Mouse (Mus musculus) lung, embryonic 16.5 days (tissue): ENCODE measurements around the gene Galnt10. TPM values are rescaled to one million over a fixed set of nuclear protein-coding genes. Genes with fewer than 3 reads are reported as not detected.
A peak's percentile ranks its signal among the peaks of the same experiment; 100 is the strongest.
"Not testable (repeated sequence)": the region's sequence is repeated elsewhere in the genome, so short reads cannot be mapped to it uniquely, and the experiment has no call there.

Source experiments
- ATAC-seq: fragments of 200-750 bp; cut with Nextera tagmentation; 2 replicates; pipeline ENCODE4 v1.8.0; 2017; ENCODE audit warnings: low read depth, mild to moderate bottlenecking, moderate library complexity
- H3K27ac ChIP-seq: fragments of 300-500 bp; sonication (generic); 2 replicates; pipeline ENCODE4 v1.5.1; 2014; ENCODE audit warnings: mild to moderate bottlenecking, control low read depth, low read length
- H3K27me3 ChIP-seq: fragments of 300-500 bp; sonication (generic); 2 replicates; pipeline ENCODE4 v1.6.1; 2014; ENCODE audit warnings: low read depth, low read length, mixed read lengths; ENCODE audit not compliant: control insufficient read depth, insufficient read depth
- H3K36me3 ChIP-seq: fragments of 300-500 bp; sonication (generic); 2 replicates; pipeline ENCODE4 v1.6.1; 2014; ENCODE audit warnings: low read length; ENCODE audit not compliant: control insufficient read depth, insufficient read depth
- H3K4me1 ChIP-seq: fragments of 300-500 bp; sonication (generic); replicated peaks from 2 replicates; pipeline ENCODE4 v1.6.1; 2014; ENCODE audit warnings: low read length, mixed read lengths; ENCODE audit not compliant: control insufficient read depth, insufficient read depth
- H3K4me2 ChIP-seq: fragments of 300-500 bp; sonication (generic); 2 replicates; pipeline ENCODE4 v1.6.1; 2014; ENCODE audit warnings: low read depth, low read length, control low read depth
- H3K4me3 ChIP-seq: fragments of 300-500 bp; sonication (generic); 2 replicates; pipeline ENCODE4 v1.5.1; 2014; ENCODE audit warnings: mild to moderate bottlenecking, low read length, control low read depth
- H3K9ac ChIP-seq: fragments of 300-500 bp; sonication (generic); 2 replicates; pipeline ENCODE4 v1.6.1; 2014; ENCODE audit warnings: low read length, control low read depth
- H3K9me3 ChIP-seq: fragments of 300-500 bp; sonication (generic); 2 replicates; pipeline ENCODE4 v1.6.1; 2016; ENCODE audit warnings: low read length; ENCODE audit not compliant: control insufficient read depth
- WGBS: fragments of 180-500 bp; shearing (Covaris S2); extraction: QIAGEN DNeasy Blood & Tissue Kit; methylation state at CpG from one replicate; pipeline ENCODE4 v1.1.7; 2014; 5-methylcytosine and 5-hydroxymethylcytosine counted together
- polyA plus RNA-seq: library from polyadenylated mRNA; unstranded; fragments of >200 nt; fragmentation: Nextera tagmentation; extraction: Ambion mirVana; gene quantifications from 2 replicates; pipeline ENCODE4 v1.2.1, GENCODE M21; 2015

Galnt10 gene
- polyA plus RNA-seq, 1 experiment from 2014 or later, result 12.8 TPM

DNA sequence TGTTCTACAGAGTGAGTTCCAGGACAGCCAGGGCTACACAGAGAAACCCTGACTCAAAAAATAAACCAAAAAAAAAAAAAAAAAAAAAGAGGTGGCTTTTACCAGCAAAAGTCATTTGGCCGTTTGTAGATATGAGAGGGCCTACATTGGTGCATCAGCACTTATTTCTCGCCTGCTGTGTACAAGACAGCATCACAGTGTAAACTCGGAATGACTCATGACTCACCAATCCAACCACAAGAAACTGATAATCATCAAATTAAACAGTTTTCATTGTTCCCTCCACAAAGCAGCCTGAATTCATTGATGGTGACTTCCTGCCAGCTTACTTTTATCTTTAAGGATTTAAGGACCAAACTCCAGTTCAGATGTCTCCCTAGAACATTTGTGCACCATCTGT lies 159.8 kb downstream of the Galnt10 start:
- Histone ChIP-seq H3K9me3 (no peaks in the 10 kb centered on the region), H3K27ac (no peak overlapping the region), H3K36me3 (peaks cover 11% of the 10 kb centered on the region), H3K4me1 (peaks cover 17% of the 10 kb centered on the region), H3K27me3 (no peaks in the 10 kb centered on the region), H3K4me3 (no peak overlapping the region), H3K9ac (no peak overlapping the region), H3K4me2 (no peak overlapping the region)
- no peak for ATAC-seq
- WGBS, result 80% methylated on average over 3 of the region's 3 CpGs

DNA sequence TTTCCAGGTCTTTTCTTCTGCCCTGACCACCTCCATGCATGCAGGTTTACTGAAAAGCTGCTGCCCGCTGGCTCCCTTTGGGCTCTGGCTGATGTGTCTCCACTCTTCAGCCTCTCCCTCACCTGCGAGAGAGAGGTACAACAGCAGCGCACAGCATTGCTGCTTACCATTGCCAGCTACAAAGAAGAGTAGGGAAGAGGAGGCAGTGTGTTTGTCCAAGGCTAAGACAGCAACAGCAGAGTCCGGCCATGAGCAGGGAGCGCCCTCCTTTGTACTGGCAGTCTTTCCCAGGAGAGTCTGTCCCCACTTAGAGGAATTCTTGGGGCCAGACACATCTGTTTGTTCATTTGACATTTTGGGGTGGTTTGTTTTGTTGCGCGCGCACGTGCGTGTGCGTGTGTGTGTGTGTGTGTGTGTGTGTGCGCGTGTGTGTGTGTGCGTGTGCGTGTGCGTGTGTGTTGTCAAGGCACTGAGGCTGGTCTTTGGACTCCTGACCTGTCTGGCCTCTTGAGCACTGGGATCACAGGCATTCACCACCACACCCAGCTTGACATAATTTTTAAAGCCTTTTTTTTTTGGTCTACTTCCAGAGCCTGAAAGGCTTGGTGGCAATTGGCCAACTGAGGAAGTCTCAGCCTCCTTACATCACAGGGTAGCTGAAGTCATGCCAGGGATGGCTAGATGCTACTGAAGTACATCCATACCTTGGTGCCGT lies 163.9 kb downstream of the Galnt10 start:
- H3K27ac ChIP-seq, result no peak overlapping the region
- ATAC-seq, result no peak

DNA sequence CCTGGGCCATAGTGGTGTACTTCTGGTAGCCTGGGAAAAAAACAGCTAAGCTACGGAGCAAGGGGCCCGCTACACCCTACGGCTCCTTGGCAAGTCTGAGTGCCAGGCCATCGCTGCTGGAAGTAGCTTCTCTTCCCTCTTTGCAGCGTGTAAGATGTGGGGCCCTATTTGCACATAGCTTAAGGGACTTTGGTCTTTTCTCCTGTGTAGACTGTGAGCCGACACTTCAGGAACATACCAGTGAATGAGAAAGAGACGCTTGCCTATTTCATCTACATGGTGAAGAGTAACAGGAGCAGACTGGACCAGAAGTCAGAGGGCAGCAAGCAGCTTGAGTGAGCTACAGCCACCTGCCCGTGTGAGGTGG lies 164.5 kb downstream of the Galnt10 start:
- Histone ChIP-seq H3K4me1 (no peaks in the 10 kb centered on the region), H3K27me3 (no peaks in the 10 kb centered on the region), H3K36me3 (peaks cover 26% of the 10 kb centered on the region), H3K4me3 (no peak overlapping the region), H3K9ac (no peak overlapping the region), H3K27ac (no peak overlapping the region), H3K4me2 (no peak overlapping the region), H3K9me3 (no peaks in the 10 kb centered on the region)
- no peak for ATAC-seq
- 84% methylated on average over 8 of the region's 8 CpGs for WGBS

More for the DNA sequence above, 163.9 kb downstream of the Galnt10 start:
- H3K9ac ChIP-seq, result no peak overlapping the region
- no peak overlapping the region for H3K4me2 ChIP-seq
- no peaks in the 10 kb centered on the region for H3K9me3 ChIP-seq
- H3K4me1 ChIP-seq, result no peaks in the 10 kb centered on the region
- no peaks in the 10 kb centered on the region for H3K27me3 ChIP-seq
- 91% methylated on average over 17 of the region's 17 CpGs for WGBS
- H3K36me3 ChIP-seq, result peaks cover 26% of the 10 kb centered on the region
- no peak overlapping the region for H3K4me3 ChIP-seq

DNA sequence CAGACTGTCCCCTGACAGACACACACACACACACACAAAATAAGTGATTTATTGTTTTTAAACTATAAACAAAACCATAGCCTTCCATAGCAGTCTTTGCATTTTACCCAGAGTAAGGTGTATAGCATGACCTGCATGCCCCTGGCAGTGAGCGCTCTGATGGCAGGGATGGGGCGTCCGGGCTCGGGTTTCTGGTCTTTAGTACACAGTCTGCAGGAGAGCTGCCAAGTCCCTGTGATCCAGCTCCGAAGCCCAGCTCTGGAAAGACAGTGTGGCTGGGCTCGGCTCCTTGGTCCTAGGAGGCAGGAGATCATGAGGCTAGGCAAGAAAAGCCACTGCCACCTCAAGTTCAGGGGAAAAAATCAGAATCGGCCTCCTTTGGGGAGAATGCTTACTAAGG lies 165.8 kb downstream of the Galnt10 start:
- no peak for ATAC-seq
- no peaks in the 10 kb centered on the region for H3K27me3 ChIP-seq
- no peaks in the 10 kb centered on the region for H3K4me1 ChIP-seq
- H3K9me3 ChIP-seq, result no peaks in the 10 kb centered on the region
- H3K4me3 ChIP-seq, result no peak overlapping the region
- no peak overlapping the region for H3K9ac ChIP-seq
- 81% methylated on average over 7 of the region's 7 CpGs for WGBS
- H3K27ac ChIP-seq, result no peak overlapping the region
- peaks cover 26% of the 10 kb centered on the region for H3K36me3 ChIP-seq
- H3K4me2 ChIP-seq, result no peak overlapping the region

DNA sequence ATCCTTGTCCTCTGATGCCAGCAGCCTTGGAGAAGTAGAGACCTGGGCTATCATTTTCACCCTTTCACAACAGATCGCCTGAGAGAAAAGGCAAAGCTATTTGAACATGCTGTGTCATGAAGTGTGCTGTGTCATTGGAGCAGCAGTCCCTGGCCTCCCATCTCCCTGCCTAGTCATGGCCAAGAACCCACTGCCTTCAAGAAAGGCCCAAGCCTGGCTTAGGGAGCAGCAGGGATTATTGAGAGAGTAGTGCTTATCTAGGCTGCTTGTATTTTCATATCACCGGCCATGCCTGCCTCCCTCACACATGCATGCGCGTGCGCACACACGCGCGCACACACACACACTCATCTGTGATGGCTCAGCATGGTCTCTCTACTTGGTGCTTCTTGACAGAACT lies 167.0 kb downstream of the Galnt10 start:
- no peak overlapping the region for H3K9ac ChIP-seq
- no peaks in the 10 kb centered on the region for H3K4me1 ChIP-seq
- H3K4me2 ChIP-seq, result no peak overlapping the region
- no peaks in the 10 kb centered on the region for H3K9me3 ChIP-seq
- no peak overlapping the region for H3K4me3 ChIP-seq
- H3K27ac ChIP-seq, result no peak overlapping the region
- no peak for ATAC-seq
- 94% methylated on average over 8 of the region's 8 CpGs for WGBS
- H3K27me3 ChIP-seq, result no peaks in the 10 kb centered on the region
- peaks cover 24% of the 10 kb centered on the region for H3K36me3 ChIP-seq

DNA sequence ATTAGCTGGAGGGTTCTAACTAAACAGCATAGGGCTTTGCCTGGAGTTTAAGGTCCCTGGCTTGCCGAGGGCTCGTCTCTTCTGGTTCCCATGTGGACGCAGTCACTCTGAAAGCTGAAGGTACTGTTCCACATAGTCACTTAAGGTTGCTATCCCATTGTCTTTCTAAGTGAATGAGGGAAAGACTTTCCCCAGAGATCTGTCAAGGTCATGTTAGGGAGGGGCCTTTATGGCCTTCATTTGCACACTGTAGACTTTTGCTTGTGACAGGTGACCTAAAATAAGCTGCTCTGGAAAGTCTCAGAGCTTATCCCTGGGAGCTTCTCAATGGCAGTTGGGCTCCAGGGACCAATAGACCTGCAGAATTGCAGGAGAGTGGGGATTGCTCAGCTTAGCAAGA lies 168.4 kb downstream of the Galnt10 start:
- no peak overlapping the region for H3K9ac ChIP-seq
- no peaks in the 10 kb centered on the region for H3K4me1 ChIP-seq
- ATAC-seq, result no peak
- H3K27me3 ChIP-seq, result no peaks in the 10 kb centered on the region
- WGBS, result 95% methylated on average over 3 of the region's 3 CpGs
- no peak overlapping the region for H3K4me3 ChIP-seq
- H3K4me2 ChIP-seq, result no peak overlapping the region
- H3K9me3 ChIP-seq, result no peaks in the 10 kb centered on the region
- peaks cover 19% of the 10 kb centered on the region for H3K36me3 ChIP-seq
- no peak overlapping the region for H3K27ac ChIP-seq

DNA sequence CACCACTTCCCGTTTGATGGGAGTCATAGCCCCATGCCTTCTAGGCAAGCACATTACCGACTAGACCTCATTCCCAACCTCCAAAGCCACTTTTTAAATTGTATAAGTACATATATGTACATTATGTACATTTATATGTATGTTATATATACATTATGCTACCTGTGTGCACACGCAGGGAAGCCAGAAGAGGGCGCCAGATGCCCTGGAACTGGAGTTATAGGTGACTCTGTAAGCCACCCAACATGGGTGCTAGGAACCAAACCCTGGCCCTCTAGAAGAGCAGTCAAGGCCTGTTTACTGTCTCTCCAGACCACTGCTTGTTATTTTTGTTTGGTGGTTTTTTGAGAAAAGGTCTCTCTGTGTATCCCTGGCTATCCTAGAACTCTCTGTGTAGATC lies 172.9 kb downstream of the Galnt10 start:
- Histone ChIP-seq H3K27ac (no peak overlapping the region), H3K27me3 (no peaks in the 10 kb centered on the region), H3K4me1 (no peaks in the 10 kb centered on the region), H3K9me3 (no peaks in the 10 kb centered on the region), H3K4me3 (no peak overlapping the region), H3K4me2 (no peak overlapping the region), H3K36me3 (no peaks in the 10 kb centered on the region), H3K9ac (no peak overlapping the region)
- ATAC-seq, result no peak
- 88% methylated on average over 4 of the region's 4 CpGs for WGBS

DNA sequence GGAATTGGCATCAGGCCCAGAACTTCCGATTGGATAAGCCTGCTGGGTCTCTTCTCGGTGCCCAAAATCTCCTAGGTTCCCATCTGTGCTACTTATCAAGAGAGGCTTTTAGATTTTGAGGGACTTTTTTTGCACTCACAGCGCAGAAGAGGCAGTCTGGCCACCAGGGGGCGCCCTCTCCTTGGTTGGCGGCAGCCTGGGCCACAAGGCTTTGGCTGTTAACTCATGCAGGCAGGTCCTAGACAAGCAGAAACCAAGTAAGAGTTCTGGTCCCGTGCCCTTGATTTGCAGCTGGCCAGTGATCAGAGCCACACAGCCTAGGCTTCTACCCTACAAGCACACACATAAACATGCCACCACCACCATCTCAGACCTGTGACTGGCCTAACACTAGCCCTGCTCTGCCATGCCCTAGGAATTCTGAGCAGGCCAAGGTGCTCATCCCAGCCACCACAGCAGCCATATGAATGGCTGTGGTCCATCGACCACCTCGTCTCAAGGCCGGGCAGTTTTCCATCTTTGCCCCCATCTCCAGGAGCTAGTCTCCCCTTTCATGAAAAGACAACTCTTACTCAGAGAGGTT lies 174.8 kb downstream of the Galnt10 start:
- 22% methylated on average over 9 of the region's 9 CpGs for WGBS
- ATAC-seq, result peak; percentile 59; the same call in 1 of the 2 replicates

DNA sequence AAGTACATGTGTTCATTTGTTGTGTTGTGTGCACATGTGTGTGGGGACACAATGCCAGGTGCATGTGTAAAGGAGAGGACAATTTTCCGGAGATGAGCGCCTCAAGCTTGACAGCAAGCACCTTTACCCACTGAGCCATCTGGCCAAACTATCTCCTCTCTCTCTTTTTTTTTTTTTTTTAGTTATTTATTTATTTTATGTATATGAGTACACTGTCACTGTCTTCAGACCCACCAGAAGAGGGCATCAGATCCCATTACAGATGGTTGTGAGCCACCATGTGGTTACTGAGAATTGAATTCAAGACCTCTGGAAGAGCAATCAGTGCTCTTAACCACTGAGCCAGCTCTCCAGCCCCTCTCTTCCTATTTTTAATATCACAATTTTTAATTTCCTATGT lies 177.9 kb downstream of the Galnt10 start:
- WGBS, result 96% methylated on average over 2 of the region's 2 CpGs
- H3K36me3 ChIP-seq, H3K9me3 ChIP-seq, H3K9ac ChIP-seq, H3K4me3 ChIP-seq, H3K4me2 ChIP-seq, ATAC-seq, H3K27ac ChIP-seq, H3K4me1 ChIP-seq: not testable (repeated sequence)
- peaks cover 41% of the 10 kb centered on the region for H3K27me3 ChIP-seq

More for the DNA sequence above, 174.8 kb downstream of the Galnt10 start:
- H3K4me1 ChIP-seq, result no peaks in the 10 kb centered on the region
- no peaks in the 10 kb centered on the region for H3K36me3 ChIP-seq
- no peaks in the 10 kb centered on the region for H3K9me3 ChIP-seq
- H3K4me2 ChIP-seq, result no peak overlapping the region
- H3K27ac ChIP-seq, result no peak overlapping the region
- no peak overlapping the region for H3K4me3 ChIP-seq
- peaks cover 12% of the 10 kb centered on the region for H3K27me3 ChIP-seq
- no peak overlapping the region for H3K9ac ChIP-seq
